Mouse (Mus musculus): ENCODE measurements around the gene Ephb2.

GRCm38 (mm10) chr4:136852119-136852518, 16.3 kb upstream of the Ephb2 start:
- no peak for TF ChIP-seq ZC3H11A (IDR thresholded peaks at IDR 0.05; ENCODE audit: borderline replicate concordance, low read depth, low read length)
- no peak for TF ChIP-seq HCFC1 (IDR thresholded peaks at IDR 0.05; ENCODE audit: borderline replicate concordance, insufficient read depth, low read length)

Data from ES-E14 (cell line).